Mouse (Mus musculus) thymus, postnatal 36 days (tissue): ENCODE measurements at regions not wholly inside any gene's neighbourhood (a gene's known extent, or its start where the extent isn't known, plus 50 kb on each side); places are given as distances from the start of the nearest gene placed in this dataset.
A peak's percentile ranks its signal among the peaks of the same experiment; 100 is the strongest.
"Not testable (repeated sequence)": the region's sequence is repeated elsewhere in the genome, so short reads cannot be mapped to it uniquely, and the experiment has no call there.

ENCODE experiments used
- DNase-seq, 2 experiments: peaks; one replicate each; pipeline ENCODE4 v3.0.0; 2022; ENCODE audit warnings: mixed read lengths in 2 of 2

DNA sequence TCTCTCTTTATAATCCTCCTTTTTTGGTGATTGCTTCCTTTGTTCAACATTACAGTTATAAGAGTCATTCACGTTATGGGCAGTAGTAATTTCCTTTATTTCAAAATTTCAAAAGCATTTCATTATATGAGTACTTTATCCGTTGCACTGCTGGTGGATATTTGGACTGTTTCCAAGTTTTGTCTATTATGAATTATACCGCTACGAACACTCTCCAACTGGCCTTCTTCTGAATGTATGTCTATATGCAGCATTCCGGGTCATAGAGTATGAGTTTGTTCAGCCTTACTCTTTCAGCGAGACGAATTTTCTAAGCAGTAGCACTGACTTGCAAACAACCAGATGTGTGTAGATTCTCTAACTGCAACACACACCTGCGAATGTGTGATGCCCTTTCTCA, 57.8 kb downstream of the Dusp6 start:
- no peak for DNase-seq

DNA sequence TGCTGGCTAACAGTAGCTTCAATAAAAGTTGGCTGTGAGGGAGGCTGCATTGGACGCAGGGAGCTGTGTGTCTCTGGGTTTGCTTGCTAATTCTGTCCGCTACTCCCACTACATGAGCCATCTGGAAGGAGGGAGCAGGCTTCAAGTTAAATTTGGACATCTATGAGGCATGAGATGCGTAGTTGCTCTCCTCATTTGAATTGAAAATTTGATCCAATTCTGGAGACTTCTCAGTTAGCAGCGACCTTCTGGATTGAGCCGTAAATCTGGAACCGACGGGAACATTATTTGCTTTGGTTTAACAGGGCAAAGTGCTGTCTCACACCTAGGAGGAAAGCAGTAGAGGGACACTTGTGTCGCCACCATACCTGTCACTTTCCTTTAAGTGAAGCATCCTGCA, 60.3 kb downstream of the Dusp6 start:
- no peak for DNase-seq

DNA sequence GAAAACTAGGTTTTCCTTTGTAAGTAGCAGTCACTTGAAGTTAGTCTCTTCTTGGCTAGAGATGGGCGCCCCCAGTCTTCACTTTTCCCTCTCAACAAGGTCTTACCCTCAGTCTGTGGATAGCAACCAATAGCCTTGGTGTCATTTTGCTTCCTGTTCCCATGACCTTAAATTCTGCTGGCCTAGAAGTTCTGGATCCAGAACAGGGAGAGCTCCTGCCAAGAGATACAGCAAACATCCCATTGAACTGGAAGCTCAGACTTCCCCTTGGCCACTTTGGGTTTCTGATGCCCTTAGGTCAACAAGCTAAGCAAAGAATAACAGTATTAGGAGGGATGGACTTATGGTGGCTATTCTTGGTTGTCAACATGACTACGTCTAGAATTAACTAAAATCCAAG, 64.5 kb downstream of the Dusp6 start:
- DNase-seq: no peak

DNA sequence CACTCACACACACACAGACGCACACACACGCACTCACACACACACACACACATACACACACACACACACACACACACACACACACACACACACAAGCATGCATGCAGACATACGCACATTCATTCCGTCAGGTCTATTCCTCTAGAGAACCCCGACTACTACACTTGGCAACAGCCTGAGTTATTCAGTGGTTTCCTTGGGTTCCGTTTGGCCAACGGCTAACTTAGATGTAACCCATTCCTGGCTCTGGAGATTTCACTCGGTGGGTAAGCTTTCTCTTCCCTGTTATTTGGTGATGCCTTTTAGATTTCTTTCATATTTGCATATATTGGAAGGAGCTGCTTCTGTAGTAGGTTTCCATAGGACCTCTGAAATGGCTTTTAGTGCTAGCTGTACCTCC, 65.5 kb downstream of the Dusp6 start:
- DNase-seq: no peak

DNA sequence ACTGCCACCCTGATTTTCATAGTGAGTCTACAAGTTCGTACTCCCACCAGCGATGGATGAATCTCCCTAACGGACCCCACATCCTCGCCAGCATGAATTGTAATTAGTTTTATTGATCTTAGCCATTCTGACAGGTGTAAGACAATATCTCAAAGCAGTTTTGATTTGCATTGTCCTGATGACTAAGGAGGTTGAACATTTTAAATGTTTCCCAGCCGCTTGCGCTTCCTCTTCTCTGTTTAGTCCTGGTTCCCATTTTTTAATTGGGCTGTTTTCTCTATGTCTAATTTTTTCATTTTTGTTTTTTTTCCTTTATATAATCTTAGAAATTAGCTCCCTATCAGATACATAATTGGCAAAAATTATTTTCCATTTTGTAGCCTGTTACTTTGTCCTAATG, 66.4 kb downstream of the Dusp6 start:
- DNase-seq: no peak

DNA sequence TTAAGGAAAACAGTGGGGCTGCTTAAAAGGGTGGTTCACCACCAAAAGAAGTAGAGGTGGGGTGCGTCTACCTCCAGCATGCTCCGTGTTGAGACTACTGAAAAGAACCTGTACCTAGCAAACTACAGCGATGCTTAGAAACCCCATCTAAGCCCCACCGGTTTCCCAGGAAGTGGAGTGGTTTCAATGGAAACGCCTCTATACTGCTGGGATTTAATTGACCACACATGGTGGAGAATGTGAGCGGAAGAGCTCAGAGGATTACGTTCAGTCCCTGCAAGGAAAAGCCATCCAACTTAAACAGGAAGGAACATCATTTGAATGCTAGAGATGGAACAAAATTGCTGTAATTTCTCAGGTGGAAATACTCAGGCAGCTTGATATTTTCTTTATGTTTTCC, 67.5 kb downstream of the Dusp6 start:
- DNase-seq: no peak

DNA sequence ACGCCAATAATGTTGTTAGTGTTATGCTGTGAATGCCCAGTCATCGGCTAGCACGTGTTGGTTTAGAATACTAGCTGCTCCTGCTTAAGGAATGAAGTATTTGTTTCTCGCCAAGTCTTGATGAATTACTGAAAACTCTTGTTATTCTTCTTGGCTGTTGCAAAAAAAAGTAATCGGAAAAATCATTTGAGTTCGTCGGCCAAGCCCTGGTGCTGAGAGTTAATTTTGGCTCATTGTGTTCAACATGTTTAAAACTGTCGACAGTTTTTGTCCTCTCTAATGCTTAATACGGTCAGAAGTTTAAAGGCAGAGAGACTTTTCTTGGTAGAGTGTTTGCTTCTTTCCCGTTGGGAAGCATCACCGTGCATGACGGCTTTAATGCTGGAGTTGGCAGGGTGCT, 68.8 kb downstream of the Dusp6 start:
- DNase-seq: no peak

DNA sequence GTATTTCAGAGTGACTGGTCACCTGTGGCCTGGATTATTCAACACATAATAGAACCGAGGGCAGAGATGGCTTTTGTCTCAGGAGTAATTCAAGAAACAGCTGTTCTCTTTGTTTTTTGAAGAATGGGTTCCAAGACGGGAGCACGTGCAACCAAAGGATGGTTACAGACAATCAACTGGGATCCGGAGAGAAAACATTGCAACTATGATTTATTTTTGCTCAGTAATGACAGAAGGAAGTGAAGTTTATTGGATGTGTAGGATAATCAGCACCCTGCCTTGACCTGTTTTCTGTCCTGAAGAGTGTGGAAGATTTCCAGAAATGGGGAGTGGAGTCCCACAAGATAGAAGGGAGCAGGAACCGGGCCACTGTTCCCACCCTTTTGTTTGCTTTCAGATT, 70.8 kb downstream of the Dusp6 start:
- DNase-seq: no peak

DNA sequence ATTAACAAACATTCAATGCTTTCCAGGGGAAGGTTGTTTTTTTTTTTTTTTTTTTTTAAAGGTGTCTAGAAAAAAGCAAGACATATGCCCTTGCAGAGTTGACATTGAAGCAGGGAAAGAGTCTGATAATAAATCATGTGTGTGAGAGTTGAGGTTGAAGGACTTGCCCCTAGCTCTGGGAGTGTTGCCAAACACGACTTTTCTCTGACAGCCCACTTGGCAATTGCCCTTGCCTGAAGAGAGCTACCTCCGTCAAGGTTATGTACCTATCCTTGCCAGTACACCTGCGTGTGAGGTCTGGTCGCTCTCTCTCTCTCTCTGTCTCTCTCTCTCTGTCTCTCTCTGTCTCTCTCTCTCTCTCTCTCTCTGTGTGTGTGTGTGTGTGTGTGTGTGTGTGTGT, 73.1 kb downstream of the Dusp6 start:
- no peak for DNase-seq

DNA sequence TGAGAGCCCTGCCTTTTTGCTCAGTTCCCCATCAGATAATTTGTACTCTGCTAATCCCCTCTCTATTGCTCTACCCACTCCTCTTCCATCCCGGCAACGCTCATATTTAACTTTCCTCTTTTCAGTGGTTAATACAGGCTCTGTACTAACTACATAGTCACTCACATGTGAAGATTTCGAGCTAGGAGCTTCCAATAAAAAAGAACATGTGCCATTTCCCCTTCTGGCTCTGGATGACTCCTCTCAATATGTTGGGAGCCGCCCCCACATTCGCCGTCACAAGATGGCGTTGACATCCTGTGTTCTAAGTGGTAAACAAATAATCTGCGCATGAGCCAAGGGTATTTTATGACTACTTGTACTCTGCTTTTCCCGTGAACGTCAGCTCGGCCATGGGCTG, 75.8 kb downstream of the Dusp6 start:
- DNase-seq: not testable (repeated sequence)

DNA sequence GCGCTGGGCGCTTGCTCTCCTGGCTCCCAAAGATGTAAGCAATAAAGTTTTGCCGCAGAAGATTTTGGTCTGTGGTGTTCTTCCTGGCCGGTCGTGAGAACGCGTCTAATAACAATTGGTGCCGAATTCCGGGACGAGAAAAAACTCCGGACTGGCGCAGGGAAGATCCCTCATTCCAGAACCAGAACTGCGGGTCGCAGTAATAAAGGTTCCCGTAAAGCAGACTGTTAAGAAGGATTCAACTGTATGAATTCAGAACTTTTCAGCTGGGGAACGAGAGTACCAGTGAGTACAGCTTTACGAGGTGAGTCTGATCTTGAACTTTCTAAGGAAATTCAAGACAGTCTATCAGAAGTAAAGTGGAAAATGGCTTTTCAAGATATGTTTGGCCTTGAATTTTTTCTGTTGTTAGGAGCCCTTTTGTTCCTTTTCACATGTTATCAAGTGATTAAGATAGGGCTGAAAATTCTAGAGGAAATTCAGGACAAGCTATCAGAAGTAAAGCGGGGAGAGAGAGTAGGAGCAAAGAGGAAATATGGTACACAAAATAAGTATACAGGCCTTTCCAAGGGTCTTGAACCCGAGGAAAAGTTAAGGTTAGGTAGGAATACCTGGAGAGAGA, 76.4 kb downstream of the Dusp6 start:
- peak; percentile 64 to 65 for DNase-seq

DNA sequence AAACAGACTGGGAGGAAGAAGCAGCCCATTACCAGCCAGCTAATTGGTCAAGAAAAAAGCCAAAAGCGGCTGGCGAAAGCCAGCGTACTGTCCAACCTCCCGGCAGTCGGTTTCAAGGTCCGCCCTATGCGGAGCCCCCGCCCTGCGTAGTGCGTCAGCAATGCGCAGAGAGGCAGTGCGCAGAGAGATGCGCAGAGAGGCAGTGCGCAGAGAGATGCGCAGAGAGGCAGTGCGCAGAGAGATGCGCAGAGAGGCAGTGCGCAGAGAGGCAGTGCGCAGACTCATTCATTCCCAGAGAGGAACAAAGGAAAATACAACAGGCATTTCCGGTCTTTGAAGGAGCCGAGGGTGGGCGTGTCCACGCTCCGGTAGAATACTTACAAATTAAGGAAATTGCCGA, 77.0 kb downstream of the Dusp6 start:
- DNase-seq: not testable (repeated sequence)

DNA sequence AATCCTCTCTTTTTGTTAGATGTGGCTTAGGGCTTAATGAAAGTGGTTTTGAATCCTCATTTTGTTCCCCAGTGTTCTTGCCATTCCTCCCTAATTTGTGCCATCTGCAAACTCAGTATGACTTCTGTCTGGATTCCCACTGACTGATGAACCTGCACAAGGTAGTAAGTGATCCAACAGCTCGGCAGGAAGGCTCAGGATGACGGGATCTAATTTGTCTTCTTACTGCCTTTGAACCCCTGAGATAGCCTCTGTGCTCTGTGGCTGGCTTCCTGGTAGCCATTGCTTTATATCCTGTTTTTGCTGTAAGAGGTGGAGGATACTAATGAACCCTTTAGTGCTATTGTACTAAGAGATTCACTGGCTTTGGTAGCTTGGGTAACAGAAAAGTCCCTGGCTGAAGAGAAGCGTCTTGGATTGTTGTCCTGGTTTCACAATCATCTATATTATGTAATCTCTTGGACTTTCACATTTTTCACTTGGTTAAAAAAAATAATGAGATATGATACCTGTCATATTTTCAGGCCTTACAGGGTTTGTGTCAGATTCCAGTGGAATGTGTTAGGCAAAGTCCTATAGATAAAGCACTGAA, 86.2 kb downstream of the Dusp6 start:
- DNase-seq: no peak

DNA sequence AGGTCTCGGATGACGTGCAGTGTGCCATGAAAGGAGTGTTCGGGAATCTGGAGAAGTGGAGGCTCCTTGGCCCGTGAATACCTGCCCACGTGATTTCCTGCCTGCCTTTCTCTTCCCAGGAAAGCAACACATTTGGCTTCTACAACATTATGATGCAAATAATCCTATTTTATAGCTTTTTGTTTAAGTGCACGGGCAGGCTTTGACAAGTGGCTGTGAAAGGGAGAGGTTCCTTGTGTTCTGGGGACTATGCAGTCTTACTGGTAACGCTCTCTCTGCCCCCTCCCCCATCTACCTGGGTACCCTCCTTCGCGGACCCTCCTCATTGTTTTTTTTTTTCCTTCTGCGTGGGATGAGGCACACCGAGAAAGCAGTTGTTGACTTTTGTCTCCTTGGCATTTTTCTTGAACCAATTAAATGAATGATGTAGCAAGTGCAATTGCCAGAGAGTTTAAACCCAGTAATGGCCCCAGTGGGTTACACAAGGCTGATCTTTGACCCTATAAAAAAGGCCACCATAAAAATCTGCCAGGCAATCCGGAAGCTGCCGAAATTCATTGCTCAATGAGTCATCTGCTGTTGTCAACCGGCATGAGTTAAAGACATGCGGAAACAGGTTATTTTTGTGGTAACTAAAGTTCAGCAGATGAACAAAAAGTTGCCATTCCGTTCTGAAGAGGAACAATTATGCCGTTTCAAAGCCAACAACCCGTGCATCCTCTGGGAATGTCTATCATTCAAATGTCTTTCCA, 90.7 kb downstream of the Dusp6 start:
- no peak for DNase-seq

DNA sequence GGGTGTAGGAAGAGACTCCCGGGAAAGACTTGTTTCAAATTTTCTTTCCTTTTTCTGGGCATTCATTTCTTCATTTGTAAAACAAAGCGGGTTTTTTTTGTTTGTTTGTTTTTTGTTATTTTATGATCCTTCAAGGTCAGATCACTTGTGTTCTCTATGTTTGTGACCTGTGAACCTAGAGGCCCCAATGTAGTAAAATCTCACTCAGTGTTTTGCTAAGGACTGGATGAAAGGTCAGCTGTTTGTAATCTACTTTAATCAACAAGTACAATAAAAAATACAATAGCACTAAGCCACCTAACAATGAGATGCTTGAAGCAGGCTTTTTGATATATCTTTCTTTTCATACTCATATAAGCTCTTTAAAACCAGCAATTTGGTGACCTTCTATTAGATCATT, 91.3 kb downstream of the Dusp6 start:
- no peak for DNase-seq

DNA sequence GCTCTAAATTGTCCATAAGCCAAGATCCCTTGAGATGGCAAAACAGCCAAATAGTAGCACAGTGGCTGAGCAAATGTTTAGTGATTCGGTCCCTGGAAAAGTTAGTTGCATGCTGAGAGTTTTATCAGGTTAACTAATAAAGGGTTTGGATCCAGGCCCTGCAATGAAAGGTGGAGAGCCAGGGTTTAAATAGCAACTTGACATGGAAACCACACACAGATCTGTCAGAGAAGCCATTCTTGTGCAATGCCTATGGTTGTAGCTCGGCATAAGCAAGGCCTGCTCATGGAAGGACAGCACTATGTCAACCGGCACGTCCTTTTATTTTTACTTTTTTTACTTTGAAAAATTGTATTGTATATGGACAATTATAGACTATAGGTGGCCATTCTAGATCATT, 92.3 kb downstream of the Dusp6 start:
- no peak for DNase-seq

DNA sequence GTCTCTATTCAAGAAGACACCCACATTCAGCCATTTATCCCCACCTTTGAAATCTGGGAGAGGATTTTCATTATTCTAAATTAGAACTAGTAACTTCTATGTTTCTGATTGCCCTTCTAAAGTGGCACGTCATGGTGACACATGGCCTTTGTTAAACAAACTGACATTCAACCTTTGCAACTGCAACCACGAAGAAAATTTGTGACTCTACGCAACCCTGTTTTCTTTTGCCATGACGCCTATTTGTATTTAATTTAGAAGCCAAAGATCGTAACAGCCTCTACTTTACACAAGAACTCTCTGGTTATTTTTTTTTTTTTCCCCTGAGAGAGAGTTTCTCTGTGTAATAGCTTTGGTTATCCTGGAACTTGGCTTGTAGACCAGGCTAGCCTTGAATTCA, 93.2 kb downstream of the Dusp6 start:
- no peak for DNase-seq

DNA sequence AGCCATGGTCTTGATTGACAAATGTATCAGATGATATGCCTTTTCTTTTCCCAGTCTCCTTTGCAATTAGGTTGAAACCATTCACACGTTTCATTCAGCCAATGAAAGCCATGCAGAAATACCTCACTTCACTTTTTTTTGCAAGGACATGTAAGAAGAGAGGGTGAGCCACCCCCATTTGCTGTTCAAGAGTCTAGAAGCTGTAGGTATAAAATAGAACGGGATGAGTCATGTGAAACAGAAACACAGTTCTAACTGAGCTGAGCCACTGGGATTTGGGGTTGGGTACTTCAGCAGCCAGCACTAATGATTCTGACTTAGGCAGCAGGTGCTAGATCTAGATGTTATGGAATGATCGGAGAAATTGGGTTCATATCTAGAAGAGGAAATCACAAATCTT, 93.9 kb downstream of the Dusp6 start:
- DNase-seq: no peak

DNA sequence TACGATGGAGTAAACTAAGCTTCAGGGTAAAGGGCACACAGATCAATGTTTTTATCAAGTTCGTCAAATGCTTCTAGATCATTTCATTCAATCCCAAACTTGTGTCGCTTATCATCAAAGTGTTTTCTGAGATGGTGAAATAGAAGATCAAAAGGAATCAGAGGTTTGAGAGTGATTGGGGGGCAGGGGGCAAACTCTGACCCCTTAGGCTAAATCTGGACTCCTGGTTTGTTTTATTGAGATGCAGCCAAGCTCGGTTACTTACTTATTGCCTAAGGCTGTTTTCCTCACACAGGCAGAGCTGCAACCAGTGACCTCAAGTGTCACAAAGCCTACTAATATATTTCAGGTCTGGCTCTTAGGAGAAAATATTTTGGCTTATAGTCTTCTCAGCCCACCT, 94.3 kb downstream of the Dusp6 start:
- no peak for DNase-seq

DNA sequence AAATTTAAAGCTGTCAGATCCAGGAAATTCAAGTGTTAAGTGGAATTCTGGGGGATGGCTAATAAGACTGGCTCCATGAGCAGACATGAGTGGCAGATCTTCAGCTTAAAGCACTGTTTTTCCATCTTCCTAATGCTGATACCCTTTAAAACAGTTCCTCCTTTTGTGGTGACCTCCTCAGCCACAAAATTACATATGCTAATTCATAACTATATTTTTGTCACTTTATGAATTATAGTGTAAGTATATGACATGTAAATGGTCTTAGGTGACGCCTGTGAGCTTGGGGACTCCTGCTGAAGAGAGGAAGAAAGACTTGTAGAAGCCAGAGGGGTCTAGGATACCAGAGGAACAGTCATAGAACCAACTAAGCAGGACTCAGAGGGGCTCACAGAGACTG, 95.2 kb downstream of the Dusp6 start:
- no peak for DNase-seq

DNA sequence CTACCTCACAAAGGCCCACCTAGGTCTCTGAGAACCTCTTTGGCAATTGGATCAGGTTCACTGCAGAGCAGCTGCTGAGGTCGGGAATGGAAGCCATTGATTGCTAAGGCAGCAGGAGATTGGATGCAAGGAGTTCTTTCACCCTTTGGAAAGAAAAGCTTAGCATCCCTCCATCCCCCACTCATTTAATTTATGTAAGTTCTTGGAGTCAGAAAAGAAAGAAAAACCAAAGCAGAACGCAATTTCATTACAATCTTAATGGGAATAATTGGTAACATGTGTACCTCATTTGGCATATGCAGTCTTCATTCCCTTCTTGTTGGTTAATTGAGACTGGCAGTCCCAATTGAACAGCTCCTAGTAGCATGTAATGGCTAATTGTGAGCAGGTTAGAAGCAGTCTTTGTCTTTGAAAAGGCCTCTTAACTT, 96.4 kb downstream of the Dusp6 start:
- no peak for DNase-seq

DNA sequence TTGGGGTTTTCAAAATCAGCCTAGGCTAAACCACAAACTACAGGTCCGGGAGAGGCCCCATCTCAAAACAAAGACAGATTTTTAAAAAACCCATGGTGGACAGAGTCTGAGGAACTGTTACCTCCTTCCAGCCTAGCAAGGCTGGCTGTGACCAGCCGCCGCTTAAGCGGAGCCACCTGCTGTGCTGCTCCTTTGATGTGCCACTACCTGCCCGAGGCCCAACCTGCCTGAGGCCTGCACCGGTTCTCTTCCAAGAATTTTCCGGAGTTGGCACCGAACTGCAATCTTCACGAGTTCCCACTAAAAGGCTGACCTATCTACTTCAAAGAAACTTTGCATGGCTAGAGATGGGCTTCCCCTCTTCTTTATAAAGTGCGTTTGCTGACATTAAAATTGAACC, 97.6 kb downstream of the Dusp6 start:
- not testable (repeated sequence) for DNase-seq

DNA sequence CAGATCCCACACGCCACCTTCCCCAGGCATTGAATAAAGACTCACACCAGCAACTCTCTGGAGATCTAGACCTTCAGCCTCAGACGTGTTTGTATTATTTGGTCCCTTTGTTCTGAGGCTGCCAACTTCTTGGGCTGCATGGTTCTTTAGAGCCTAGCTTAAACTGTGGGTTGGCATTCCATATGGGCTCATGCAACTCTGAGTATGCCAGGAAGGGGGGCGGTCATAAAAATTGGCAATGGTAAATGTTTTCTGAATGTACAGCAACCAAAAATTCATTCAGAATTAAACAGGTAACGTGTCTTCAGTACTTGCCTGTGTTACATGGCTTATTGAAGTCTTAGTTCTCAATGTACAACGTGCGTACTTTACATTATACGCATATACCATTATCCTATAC, 103.1 kb downstream of the Dusp6 start:
- DNase-seq: no peak

DNA sequence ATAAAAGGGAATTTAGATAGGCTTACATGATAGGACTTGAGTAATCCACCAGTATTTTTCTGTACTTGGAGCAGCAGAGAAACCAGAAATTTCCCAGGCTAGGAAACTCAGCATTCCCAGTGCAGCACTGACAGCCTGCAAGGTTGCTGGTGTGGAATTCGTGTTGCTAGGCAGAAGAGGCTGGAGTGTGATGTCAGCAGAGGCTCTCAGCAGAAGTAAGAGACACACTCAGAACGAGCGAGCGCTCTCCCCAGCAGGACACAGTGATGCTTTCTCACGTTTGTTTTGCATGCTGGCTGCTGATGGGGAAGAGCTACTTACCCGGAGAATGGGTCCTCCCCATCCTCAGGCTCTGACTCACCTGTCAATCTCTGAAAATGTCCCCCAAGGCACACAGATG, 104.7 kb downstream of the Dusp6 start:
- no peak for DNase-seq

DNA sequence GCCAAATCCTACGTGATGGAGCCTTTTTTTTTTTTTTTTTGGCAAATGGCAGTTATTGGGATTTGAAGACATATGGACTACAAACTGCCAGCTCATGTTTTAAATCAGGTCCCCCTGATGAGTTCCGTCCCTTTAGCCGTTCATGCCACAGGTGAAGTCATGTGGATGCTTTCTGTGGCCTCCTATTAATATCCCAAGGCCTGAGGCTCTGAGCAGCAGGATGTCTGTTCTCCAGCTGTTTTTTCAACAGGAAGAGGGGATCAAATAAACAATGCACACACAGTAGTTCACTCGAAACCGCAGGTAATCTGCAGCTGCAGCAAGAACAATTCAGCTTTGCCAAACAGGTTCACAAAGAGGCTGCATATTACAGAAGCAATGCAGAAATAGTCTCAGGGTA, 112.1 kb downstream of the Dusp6 start:
- DNase-seq: peak; percentile 5 to 24
